Mouse (Mus musculus) stomach, postnatal 0 days (tissue): ENCODE data around the gene Vdr.

Experiments used
- CTCF ChIP-seq: IDR thresholded peaks from 2 replicates; pipeline ENCODE4 v1.5.1; 2016; ENCODE audit warnings: antibody characterized with exemption, low read depth, mild to moderate bottlenecking, moderate library complexity
- EP300 ChIP-seq: optimal IDR thresholded peaks from 2 replicates; pipeline ENCODE3; 2016; ENCODE audit warnings: antibody characterized with exemption

DNA sequence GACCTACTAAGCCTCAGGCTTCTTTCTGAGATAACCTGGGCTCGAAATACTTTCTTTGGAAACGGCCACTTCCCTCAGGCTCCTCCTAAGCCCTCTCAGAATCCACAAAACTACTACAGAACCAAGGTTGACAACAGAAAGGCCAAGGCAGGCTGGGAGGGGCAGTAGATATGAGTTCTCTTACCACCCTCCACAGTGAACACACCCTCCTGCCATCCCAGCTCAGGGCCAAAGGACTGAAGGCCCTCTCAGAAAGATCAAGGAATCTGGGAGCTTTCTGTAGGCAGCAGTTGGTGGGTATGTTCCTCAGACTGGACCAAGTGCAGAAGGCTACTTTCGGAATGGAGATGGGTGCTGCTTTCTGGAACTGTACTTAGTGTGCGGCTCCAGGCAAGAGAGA lies 95.2 kb downstream of the Vdr start:
- TF ChIP-seq CTCF (no peak), EP300 (no peak)
